ENCODE assay signal across 7 mouse cellular contexts in genomic region chr2:155929531-155930442, GRCm38 (mm10). TPM values are rescaled to one million over a fixed set of nuclear protein-coding genes. Genes with fewer than 3 reads are reported as not detected.
A peak's percentile ranks its signal among the peaks of the same experiment; 100 is the strongest.
DNase-seq lines count a peak whose midpoint lies in the region; ATAC-seq lines count a peak whose summit lies in the region.

Uqcc1 (minus strand) TSS chr2:155930310.

- peak; percentile 97 for ATAC-seq in granulocyte monocyte progenitor cell, adult 5-6 weeks (replicated peaks; ENCODE audit: poor library complexity, severe bottlenecking)
- peak; percentile 97 for ATAC-seq in midbrain, embryonic 13.5 days

- WGBS in embryonic facial prominence, embryonic 10.5 days, result under 1% methylated on average over 38 of the region's 38 CpGs
- WGBS in limb, embryonic 10.5 days, result 1% methylated on average over 38 of the region's 38 CpGs
- WGBS in midbrain, embryonic 13.5 days, result under 1% methylated on average over 38 of the region's 38 CpGs

- no peaks in the 10 kb centered on the region for H3K27me3 ChIP-seq in embryonic facial prominence, embryonic 10.5 days (replicated peaks; ENCODE audit: low read depth, poor library complexity, severe bottlenecking)
- H3K27me3 ChIP-seq in limb, embryonic 10.5 days (ENCODE audit: low read depth, poor library complexity, severe bottlenecking), result no peaks in the 10 kb centered on the region
- no peaks in the 10 kb centered on the region for H3K27me3 ChIP-seq in midbrain, embryonic 13.5 days

- DNase-seq in adrenal gland, postnatal 10 days, result peak; percentile 95
- peak; percentile 92 for DNase-seq in embryonic facial prominence, embryonic 10.5 days (ENCODE audit: low spot score)
- peak; percentile 96 for DNase-seq in kidney, adult 11 months
- DNase-seq in limb, embryonic 10.5 days (ENCODE audit: low spot score), result peak; percentile 92
- DNase-seq in spleen, adult 12 weeks (ENCODE audit: low spot score), result peak; percentile 78

- peak within 1 kb of the TSS; percentile 87 for H3K4me3 ChIP-seq in embryonic facial prominence, embryonic 10.5 days
- H3K4me3 ChIP-seq in limb, embryonic 10.5 days, result peak within 1 kb of the TSS; percentile 78
- peak within 1 kb of the TSS; percentile 69 for H3K4me3 ChIP-seq in midbrain, embryonic 13.5 days (replicated peaks)

- H3K9ac ChIP-seq in midbrain, embryonic 13.5 days (replicated peaks), result peak within 1 kb of the TSS; percentile 68

- peak within 1 kb of the TSS; percentile 92 for H3K27ac ChIP-seq in embryonic facial prominence, embryonic 10.5 days (replicated peaks)
- H3K27ac ChIP-seq in limb, embryonic 10.5 days, result peak within 1 kb of the TSS; percentile 93
- H3K27ac ChIP-seq in midbrain, embryonic 13.5 days, result peak within 1 kb of the TSS; percentile 88

- peaks cover 18% of the 10 kb centered on the region for H3K4me1 ChIP-seq in embryonic facial prominence, embryonic 10.5 days
- H3K4me1 ChIP-seq in limb, embryonic 10.5 days, result peaks cover 24% of the 10 kb centered on the region
- H3K4me1 ChIP-seq in midbrain, embryonic 13.5 days (replicated peaks), result peaks cover 19% of the 10 kb centered on the region

- peaks cover 10% of the 10 kb centered on the region for H3K36me3 ChIP-seq in embryonic facial prominence, embryonic 10.5 days (replicated peaks)
- peaks cover 12% of the 10 kb centered on the region for H3K36me3 ChIP-seq in limb, embryonic 10.5 days
- no peaks in the 10 kb centered on the region for H3K36me3 ChIP-seq in midbrain, embryonic 13.5 days

- H3K4me2 ChIP-seq in midbrain, embryonic 13.5 days (replicated peaks), result peak within 1 kb of the TSS; percentile 69

- H3K9me3 ChIP-seq in embryonic facial prominence, embryonic 10.5 days, result no peaks in the 10 kb centered on the region
- no peaks in the 10 kb centered on the region for H3K9me3 ChIP-seq in limb, embryonic 10.5 days (replicated peaks)
- no peaks in the 10 kb centered on the region for H3K9me3 ChIP-seq in midbrain, embryonic 13.5 days

RNA-seq across cellular contexts. Expression of gene Uqcc1, which starts in this region (rescaled TPM):
- total RNA-seq in adrenal gland, postnatal 10 days (2021), result 100 to 1,000 TPM; 126 to 179 TPM
- polyA plus RNA-seq in embryonic facial prominence, embryonic 10.5 days (2016; fragmentation: Nextera tagmentation; extraction: Ambion mirVana), result 74.2 and 82.8 TPM in 2 replicates
- total RNA-seq in granulocyte monocyte progenitor cell, adult 5-6 weeks (2014; fragmentation: Nextera tagmentation), result 37.9 and 39.5 TPM in 2 replicates
- 66.6 and 71.5 TPM in 2 replicates for total RNA-seq in granulocyte monocyte progenitor cell, adult 5-6 weeks (2017)
- polyA plus RNA-seq in limb, embryonic 10.5 days (2016; fragmentation: Nextera tagmentation; extraction: Ambion mirVana), result 78.6 and 83.1 TPM in 2 replicates
- 55.7 and 64.9 TPM in 2 replicates for polyA plus RNA-seq in midbrain, embryonic 13.5 days (2015; fragmentation: Nextera tagmentation; extraction: Ambion mirVana)

Comparison
In these comparisons a context has a peak if more than half of its experiments do, and no peak if none do; other contexts are left out.
1. Peak in every context shown above with its lines: DNase-seq, ATAC-seq, H3K4me3 ChIP-seq and H3K27ac ChIP-seq.